Mouse (Mus musculus) liver, postnatal 0 days (tissue): ENCODE measurements around the gene Gm9999.

Experiments
- CTCF ChIP-seq: sonication (generic); IDR thresholded peaks from 2 replicates; pipeline ENCODE4 v1.5.1; 2016; ENCODE audit warnings: antibody characterized with exemption, low read depth
- EP300 ChIP-seq: IDR thresholded peaks from 2 replicates; pipeline ENCODE4 v1.6.1; 2016; ENCODE audit warnings: antibody characterized with exemption, low read depth, mild to moderate bottlenecking

DNA sequence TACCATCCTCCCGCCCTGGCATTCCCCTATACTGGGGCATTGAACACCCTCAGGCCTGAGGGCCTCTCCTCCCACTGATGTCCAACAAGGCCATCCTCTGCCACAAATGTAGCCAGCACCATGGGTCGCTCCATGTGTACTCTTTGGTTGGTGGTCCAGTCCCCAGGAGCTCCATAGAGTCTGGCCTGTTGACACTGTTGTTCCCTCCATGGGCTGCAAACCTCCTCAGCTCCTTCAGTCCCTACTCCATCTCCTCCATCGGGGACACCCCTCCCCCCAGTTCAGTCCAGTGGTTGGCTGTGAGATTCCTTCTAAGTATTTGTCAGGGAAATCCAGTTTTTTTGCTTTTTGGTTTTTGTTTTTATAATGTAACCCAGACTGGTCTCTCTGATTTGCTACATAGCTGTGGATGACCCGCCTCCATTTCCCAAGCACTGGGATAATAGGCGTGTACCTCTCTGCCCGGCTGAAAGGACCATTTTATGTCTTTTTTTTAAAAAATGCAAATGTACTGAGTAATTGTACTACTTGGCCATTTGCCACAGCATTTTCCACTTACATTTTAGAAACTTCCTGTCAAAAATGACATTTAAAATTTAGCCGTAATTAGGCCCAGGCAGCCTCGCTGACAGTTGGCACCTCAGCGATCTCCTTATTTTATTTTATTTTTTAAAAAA is 47.3 kb downstream of the Gm9999 start:
- TF ChIP-seq EP300 (no peak), CTCF (no peak)
